Mouse (Mus musculus) hindbrain, embryonic 10.5 days (tissue): ENCODE measurements around the gene Tmub2. TPM values are rescaled to one million over a fixed set of nuclear protein-coding genes. Genes with fewer than 3 reads are reported as not detected.

Source experiments
- DNase-seq: peaks from one replicate; pipeline ENCODE4 v3.0.0-alpha.2; 2017; ENCODE audit warnings: low spot score
- H3K27ac ChIP-seq: fragments of 300-500 bp; sonication (generic); 2 replicates; pipeline ENCODE4 v1.5.1; 2016; ENCODE audit warnings: mild to moderate bottlenecking, moderate library complexity
- H3K27me3 ChIP-seq: fragments of 300-500 bp; sonication (generic); 2 replicates; pipeline ENCODE4 v1.6.1; 2016; ENCODE audit warnings: mild to moderate bottlenecking; ENCODE audit not compliant: poor library complexity, insufficient read depth, severe bottlenecking
- H3K36me3 ChIP-seq: fragments of 300-500 bp; sonication (generic); 2 replicates; pipeline ENCODE4 v1.6.1; 2016; ENCODE audit warnings: mild to moderate bottlenecking, moderate library complexity
- H3K4me1 ChIP-seq: fragments of 300-500 bp; sonication (generic); replicated peaks from 2 replicates; pipeline ENCODE4 v1.6.1; 2016; ENCODE audit warnings: mild to moderate bottlenecking
- H3K4me3 ChIP-seq: fragments of 300-500 bp; sonication (generic); 2 replicates; pipeline ENCODE4 v1.5.1; 2016; ENCODE audit warnings: mild to moderate bottlenecking, moderate library complexity
- H3K9me3 ChIP-seq: fragments of 300-500 bp; sonication (generic); 2 replicates; pipeline ENCODE4 v1.6.1; 2016; ENCODE audit warnings: mild to moderate bottlenecking, moderate library complexity
- WGBS: fragments of 180-500 bp; shearing (Covaris S2); methylation state at CpG from one replicate; pipeline ENCODE4 v1.1.7; 2016; 5-methylcytosine and 5-hydroxymethylcytosine counted together
- polyA plus RNA-seq: library from polyadenylated mRNA; unstranded; fragments of >200 nt; fragmentation: Nextera tagmentation; extraction: Ambion mirVana; gene quantifications from 2 replicates; pipeline ENCODE4 v1.2.1, GENCODE M21; 2016

Tmub2 gene
- polyA plus RNA-seq, 1 experiment from 2014 or later: 69.6 TPM

GRCm38 (mm10) chr11:102285095-102285834 lies 534 bp downstream of the Tmub2 start:
- WGBS: 6% methylated on average over 31 of the region's 31 CpGs
- Histone ChIP-seq H3K9me3 (no peaks in the 10 kb centered on the region), H3K4me3 (peak overlapping the region; percentile 81), H3K4me1 (peaks cover 26% of the 10 kb centered on the region), H3K27ac (peak overlapping the region; percentile 91), H3K27me3 (no peaks in the 10 kb centered on the region), H3K36me3 (peaks cover 35% of the 10 kb centered on the region)
- DNase-seq: no peak

DNA sequence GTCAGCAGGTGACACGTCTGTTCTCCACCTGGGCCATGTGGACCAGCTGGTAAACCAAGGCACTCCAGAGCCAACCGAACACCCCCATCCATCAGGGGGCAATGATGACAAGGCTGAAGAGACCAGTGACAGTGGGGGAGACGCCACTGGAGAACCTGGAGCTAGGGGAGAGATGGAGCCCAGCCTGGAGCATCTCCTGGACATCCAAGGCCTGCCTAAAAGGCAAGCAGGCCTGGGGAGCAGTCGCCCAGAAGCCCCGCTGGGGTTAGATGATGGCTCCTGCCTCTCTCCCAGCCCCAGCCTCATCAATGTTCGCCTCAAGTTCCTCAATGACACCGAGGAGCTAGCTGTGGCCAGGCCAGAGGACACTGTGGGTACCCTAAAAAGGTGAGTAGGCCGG lies 2.8 kb downstream of the Tmub2 start:
- Histone ChIP-seq H3K27me3 (no peaks in the 10 kb centered on the region), H3K36me3 (peaks cover 57% of the 10 kb centered on the region), H3K4me1 (peaks cover 35% of the 10 kb centered on the region), H3K4me3 (0 out of 2 replicates have a peak overlapping the region, but pooled peaks have one; percentile 11), H3K9me3 (no peaks in the 10 kb centered on the region), H3K27ac (no peak overlapping the region)
- 93% methylated on average over 8 of the region's 8 CpGs for WGBS
- DNase-seq: no peak

DNA sequence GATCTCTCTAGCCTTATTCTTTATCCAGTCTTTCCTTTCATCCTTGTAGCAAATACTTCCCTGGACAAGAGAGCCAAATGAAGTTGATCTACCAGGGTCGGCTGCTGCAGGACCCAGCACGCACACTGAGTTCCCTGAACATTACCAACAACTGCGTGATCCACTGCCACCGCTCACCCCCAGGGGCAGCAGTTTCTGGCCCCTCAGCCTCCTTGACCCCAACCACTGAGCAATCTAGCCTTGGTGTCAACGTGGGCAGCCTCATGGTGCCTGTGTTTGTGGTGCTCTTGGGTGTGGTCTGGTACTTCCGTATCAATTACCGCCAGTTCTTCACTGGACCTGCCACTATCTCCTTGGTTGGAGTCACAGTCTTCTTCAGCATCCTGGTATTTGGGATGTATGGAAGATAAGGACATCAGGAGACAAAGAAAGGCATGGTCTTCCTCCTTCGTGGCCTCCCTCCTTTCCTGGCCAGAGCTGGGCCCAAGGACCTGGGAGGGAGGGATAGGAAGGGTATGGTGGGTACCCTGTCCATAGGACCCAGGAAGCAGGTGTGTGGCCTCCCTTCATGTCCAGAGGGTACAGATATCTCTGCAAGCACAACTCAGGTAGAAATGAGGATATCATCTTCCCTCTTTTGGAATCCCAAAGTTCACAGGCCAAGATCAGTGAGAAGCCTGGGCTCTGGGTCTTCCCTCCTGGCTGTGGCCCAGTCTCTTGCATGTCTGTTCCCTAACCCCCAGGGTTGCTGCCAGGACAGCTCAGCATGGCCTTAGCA lies 3.5 kb downstream of the Tmub2 start:
- no peaks in the 10 kb centered on the region for H3K27me3 ChIP-seq
- peaks cover 35% of the 10 kb centered on the region for H3K4me1 ChIP-seq
- DNase-seq: no peak
- peaks cover 65% of the 10 kb centered on the region for H3K36me3 ChIP-seq
- no peak overlapping the region; the same call in 1 of the 2 replicates for H3K4me3 ChIP-seq
- 86% methylated on average over 8 of the region's 8 CpGs for WGBS
- no peak overlapping the region for H3K27ac ChIP-seq
- no peaks in the 10 kb centered on the region for H3K9me3 ChIP-seq

DNA sequence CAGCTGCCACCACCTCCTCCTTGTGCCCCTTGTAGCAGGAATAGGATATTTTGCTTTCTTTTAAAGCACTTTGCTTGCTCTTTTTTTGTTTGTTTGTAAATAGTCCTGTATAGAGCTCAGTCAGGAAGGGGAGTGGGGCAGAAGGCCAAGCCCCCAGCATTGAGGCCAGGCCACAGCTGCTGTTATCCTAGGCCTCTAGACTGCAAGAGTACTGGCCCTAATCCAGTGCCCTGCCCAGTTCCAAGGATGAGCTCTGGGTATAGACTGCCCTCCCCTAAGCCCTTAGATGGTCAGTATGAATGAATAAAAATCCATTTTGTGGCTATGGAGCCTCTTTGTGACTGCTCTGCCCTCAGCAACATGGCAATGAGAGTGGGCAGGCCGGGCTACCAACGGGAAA lies 4.2 kb downstream of the Tmub2 start:
- H3K27me3 ChIP-seq: no peaks in the 10 kb centered on the region
- no peak for DNase-seq
- WGBS: 80% methylated on average over 2 of the region's 2 CpGs
- H3K4me3 ChIP-seq: no peak overlapping the region
- H3K27ac ChIP-seq: no peak overlapping the region
- H3K4me1 ChIP-seq: peaks cover 37% of the 10 kb centered on the region
- H3K36me3 ChIP-seq: peaks cover 72% of the 10 kb centered on the region
- no peaks in the 10 kb centered on the region for H3K9me3 ChIP-seq

GRCm38 (mm10) chr11:102289511-102290100 lies 4.9 kb downstream of the Tmub2 start:
- H3K27me3 ChIP-seq: no peaks in the 10 kb centered on the region
- 63% methylated on average over 6 of the region's 6 CpGs for WGBS
- H3K36me3 ChIP-seq: peaks cover 79% of the 10 kb centered on the region
- H3K4me1 ChIP-seq: peaks cover 44% of the 10 kb centered on the region
- H3K9me3 ChIP-seq: no peaks in the 10 kb centered on the region
- H3K4me3 ChIP-seq: no peak overlapping the region
- no peak overlapping the region for H3K27ac ChIP-seq
- no peak for DNase-seq

- no peak for DNase-seq
- WGBS: 82% methylated on average over 4 of the region's 4 CpGs
- Histone ChIP-seq H3K9me3 (no peaks in the 10 kb centered on the region), H3K27ac (no peak overlapping the region), H3K36me3 (peaks cover 83% of the 10 kb centered on the region), H3K4me1 (peaks cover 49% of the 10 kb centered on the region), H3K27me3 (no peaks in the 10 kb centered on the region), H3K4me3 (no peak overlapping the region)
Observed at GRCm38 (mm10) chr11:102290141-102290540, 5.4 kb downstream of the Tmub2 start.

- no peak for DNase-seq
- H3K9me3 ChIP-seq: no peaks in the 10 kb centered on the region
- 0 out of 2 replicates have a peak overlapping the region, but pooled peaks have one; percentile 19 for H3K27ac ChIP-seq
- no peaks in the 10 kb centered on the region for H3K27me3 ChIP-seq
- WGBS: 83% methylated on average over 11 of the region's 11 CpGs
- peak overlapping the region; percentile 2; the same call in 1 of the 2 replicates for H3K4me3 ChIP-seq
- peaks cover 83% of the 10 kb centered on the region for H3K36me3 ChIP-seq
- peaks cover 45% of the 10 kb centered on the region for H3K4me1 ChIP-seq
Observed at GRCm38 (mm10) chr11:102291051-102291535, 6.4 kb downstream of the Tmub2 start.

GRCm38 (mm10) chr11:102293971-102294370 lies 9.2 kb downstream of the Tmub2 start:
- WGBS: 96% methylated on average over 13 of the region's 13 CpGs
- Histone ChIP-seq H3K27ac (no peak overlapping the region), H3K4me3 (peak overlapping the region; percentile 84; the same call in 1 of the 2 replicates), H3K4me1 (peaks cover 49% of the 10 kb centered on the region), H3K36me3 (peaks cover 61% of the 10 kb centered on the region), H3K9me3 (no peaks in the 10 kb centered on the region), H3K27me3 (no peaks in the 10 kb centered on the region)
- no peak for DNase-seq

- Histone ChIP-seq H3K27me3 (no peaks in the 10 kb centered on the region), H3K4me3 (peak overlapping the region; percentile 84), H3K4me1 (peaks cover 48% of the 10 kb centered on the region), H3K27ac (peak overlapping the region; percentile 98; the same call in 1 of the 2 replicates), H3K9me3 (no peaks in the 10 kb centered on the region), H3K36me3 (peaks cover 57% of the 10 kb centered on the region)
- 86% methylated on average over 5 of the region's 5 CpGs for WGBS
- no peak for DNase-seq
Observed at GRCm38 (mm10) chr11:102294416-102294815, 9.7 kb downstream of the Tmub2 start.

- Histone ChIP-seq H3K4me3 (peak overlapping the region; percentile 84), H3K27me3 (no peaks in the 10 kb centered on the region), H3K4me1 (peaks cover 48% of the 10 kb centered on the region), H3K27ac (peak overlapping the region; percentile 98), H3K9me3 (no peaks in the 10 kb centered on the region), H3K36me3 (peaks cover 50% of the 10 kb centered on the region)
- WGBS: 78% methylated on average over 12 of the region's 12 CpGs
- DNase-seq: no peak
Observed at GRCm38 (mm10) chr11:102294887-102295597, 10.3 kb downstream of the Tmub2 start.

GRCm38 (mm10) chr11:102295598-102296471 lies 11.1 kb downstream of the Tmub2 start:
- Histone ChIP-seq H3K36me3 (peaks cover 42% of the 10 kb centered on the region), H3K4me3 (peak overlapping the region; percentile 84), H3K4me1 (peaks cover 43% of the 10 kb centered on the region), H3K9me3 (no peaks in the 10 kb centered on the region), H3K27me3 (no peaks in the 10 kb centered on the region), H3K27ac (peak overlapping the region; percentile 98)
- under 1% methylated on average over 44 of the region's 73 CpGs for WGBS
- DNase-seq: peak; percentile 81
